Mouse (Mus musculus) B cell, adult 2 months (primary cell): ENCODE measurements around the gene Fstl1.

Experiments used
- DNase-seq, 2 experiments: peaks; one replicate each; pipeline ENCODE4 v3.0.0; 2022

Fstl1 gene

DNA sequence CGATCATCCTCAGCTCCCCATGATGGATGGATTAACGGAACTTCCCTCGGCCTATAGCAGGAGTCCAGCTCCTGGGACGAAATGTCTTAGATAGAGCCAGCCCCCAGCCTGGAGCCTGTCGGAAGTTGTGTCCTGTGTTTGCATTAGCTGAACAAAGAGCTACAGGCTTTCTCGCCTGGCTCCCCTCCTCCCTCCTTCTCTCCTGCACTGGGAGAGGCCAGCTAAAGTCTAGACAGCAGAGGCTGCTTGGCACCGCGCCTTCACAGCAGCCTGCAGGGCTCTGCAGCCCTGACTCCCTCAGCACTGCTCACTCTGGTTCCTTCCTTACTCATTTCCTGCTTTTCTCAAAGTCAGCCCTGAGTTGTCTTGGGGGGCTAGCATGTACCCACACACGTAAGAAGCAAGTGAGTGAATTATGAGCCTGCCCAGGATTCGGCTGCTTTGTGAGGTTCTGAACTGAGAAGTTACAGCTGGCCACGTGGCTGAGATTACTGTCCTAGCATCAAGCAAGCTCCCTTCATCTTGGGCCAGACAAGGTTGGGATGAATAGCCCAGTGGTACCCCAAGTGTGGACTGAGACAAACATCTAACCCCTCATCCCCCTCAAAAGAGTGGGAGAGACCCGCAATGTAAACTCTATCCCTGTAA is 11.8 kb downstream of the Fstl1 start:
- DNase-seq: no peak

DNA sequence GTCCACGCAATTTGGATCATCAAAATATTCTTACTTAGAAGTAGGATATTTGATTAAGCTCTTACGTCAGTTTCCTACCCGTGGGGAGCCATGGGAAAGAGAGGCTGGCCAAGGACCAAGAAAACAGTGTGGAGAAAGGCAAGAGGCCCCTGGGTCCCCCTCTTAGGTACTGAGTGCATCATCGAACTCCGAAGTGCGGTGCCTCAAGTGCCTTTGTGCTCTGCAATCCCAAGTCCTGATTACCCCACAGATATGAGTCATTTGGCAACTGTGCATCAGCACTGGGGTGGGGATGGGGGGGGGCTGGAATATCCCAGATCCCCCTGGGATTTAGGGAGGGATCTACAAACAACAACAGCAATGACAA is 12.3 kb downstream of the Fstl1 start:
- no peak for DNase-seq

DNA sequence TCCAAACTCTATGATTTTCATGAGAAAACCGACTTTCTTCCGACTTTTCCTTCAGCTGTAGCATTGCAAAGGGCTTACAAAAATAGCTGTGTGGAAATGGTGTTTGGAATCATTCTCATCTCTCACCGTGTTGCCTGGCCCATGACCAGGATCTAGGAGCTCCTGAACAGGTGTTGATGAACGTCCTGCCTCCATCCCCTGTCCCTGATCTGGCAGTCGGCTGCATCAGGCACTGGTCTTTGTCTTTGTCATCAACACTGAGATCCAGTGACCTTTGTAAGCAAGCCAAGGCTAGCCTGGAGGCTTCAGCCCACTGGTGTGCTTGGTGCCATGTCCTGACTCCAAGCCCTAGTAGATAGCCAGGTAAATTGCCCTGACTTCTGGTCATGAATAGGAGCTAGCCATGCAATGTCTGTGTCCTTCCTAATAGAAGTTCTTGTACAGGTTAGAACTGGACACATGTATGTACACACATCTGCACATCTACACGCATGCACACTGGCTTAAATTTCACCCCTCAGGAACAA is 12.8 kb downstream of the Fstl1 start:
- no peak for DNase-seq

DNA sequence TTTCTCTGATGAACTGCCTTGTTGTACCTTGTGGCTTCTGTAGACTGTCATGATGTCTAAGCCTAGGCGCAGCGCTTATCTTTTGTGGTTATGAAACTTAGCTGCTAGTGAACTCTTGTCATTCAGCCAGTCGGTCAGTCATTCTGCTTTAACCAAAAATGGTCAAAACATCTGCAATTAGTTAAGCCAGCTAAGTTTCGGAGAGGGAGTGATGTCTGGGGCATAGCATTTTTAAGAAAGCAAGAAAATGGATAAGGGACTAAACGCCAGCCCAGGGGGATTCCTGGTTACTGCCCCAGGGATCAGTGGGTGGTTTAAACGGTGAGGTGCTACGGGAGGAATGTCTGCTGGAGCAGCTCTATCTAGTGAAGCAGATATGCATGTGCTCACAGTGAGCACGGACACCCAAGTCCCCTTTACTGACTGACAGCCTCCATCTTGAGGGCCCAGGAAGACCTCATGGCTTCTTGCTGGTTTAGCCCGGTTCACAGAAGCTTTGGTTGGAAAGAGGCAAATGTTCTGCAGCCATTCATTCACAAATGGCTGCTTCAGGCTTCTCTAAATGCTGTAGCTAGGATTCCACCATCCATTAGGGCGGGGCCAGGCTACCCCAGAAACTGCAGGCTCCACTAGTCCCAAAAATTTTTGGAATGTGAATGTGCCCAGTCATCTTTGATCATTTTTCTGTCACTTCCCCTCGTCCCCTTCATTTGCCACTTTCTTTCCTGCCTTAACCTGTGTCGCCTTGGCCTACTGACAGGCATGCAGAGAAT is 13.5 kb downstream of the Fstl1 start:
- no peak for DNase-seq

DNA sequence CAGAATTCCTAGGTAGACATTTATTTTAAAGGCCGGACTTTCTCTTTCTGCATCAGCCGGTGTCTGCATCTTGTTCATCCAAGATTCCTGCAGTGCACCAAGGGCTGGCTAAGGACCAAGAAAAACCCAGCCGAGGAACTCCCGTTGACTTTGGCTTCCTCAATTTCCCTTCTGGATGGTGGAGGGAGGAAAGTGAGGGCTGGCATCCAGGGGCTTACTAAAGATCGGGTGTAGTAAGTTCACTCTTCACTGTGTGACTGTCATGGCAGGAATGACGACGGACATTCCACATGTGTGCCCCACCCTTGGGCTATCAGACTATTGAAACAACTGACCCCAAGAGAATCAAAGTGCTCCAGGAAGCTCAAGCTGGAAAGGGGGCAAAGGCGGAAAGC is 14.1 kb downstream of the Fstl1 start:
- no peak for DNase-seq

DNA sequence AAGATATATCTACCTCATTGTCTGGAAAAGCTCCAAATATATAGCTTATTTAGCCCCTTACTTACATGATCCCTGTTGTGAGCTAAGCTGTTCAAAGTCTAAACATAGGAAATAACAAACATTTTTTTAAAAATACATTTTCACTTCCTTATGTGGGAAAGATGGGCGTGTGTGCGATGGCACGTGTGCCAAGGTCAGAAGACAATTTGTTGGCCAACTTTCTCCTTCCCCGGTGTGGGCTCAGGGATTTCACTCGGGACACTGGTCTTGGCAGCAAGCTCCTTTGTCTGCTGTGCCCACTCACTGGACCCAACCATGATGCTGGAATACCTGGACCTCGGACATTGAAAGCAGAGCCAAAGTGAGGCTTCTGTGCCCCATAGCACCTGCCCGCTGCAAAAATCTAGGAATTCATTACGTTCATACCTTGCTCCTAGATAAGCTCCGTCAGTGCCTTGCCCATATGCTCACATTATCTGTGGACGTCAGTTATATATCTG is 19.0 kb downstream of the Fstl1 start:
- DNase-seq: no peak

DNA sequence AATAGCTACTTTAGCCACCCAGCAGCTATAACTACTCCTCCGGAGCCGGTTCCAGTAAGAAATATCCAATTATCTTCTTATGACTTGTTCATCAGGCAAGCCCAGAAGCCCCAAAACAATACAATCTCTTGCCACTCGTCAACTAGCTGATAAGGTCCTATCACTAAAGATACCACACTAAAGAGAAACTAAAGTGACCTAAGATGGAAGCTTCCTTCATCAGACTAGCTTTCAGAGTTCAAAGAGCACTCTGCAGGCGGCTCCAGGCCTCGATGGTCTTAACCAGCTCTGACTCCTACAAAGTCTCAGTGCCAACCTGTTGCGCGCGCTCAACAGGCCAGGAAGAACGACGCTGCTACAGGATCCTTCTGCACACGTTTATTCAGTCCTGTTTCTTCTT is 19.6 kb downstream of the Fstl1 start:
- DNase-seq: no peak

DNA sequence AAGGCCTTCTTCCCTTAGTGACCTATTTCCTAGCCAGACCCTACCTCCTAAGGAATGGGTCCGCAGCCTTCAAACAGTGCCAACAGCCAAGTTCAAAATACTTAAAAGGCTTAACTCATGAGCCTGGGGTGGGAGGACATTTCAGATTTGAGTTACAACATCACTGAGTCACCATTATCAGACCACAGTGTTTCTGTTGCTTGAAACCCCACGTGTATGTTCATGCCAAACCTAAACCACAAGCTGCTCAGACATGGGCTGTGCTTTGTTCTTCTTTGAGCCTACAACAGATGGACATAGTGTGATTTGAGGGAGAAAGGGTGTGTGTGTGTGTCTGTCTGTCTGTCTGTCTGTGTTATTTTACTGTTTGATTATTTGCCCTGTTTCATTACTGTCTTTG is 24.4 kb downstream of the Fstl1 start:
- no peak for DNase-seq

DNA sequence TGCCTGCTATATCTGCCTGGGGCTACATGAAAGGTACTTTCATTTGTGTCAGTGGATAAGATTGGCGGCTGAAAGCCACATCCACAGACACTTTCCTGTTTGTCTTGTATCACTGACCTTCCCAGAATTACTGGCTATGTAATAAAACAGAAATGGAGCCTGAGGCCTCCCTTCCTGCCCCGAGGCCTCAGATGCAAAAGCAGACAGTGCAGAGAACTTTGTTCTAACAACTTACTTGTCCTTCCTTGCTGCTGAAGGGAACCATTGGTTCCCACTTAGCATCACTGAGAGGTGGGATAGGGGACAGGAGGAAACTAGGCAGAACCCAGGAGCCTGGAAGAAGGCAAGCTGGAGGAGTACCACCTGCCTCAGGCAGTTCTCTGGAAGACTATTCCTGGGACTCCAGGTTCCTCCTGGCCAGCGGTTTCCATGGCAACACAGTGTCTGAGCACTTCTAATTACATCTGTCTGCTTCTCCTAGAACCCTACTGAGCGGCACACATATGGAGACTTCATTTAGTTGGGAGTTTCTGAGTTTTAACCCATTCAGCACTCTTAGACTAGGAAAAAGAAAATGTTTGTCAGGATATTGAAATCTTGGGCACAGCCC is 26.1 kb downstream of the Fstl1 start:
- no peak for DNase-seq

DNA sequence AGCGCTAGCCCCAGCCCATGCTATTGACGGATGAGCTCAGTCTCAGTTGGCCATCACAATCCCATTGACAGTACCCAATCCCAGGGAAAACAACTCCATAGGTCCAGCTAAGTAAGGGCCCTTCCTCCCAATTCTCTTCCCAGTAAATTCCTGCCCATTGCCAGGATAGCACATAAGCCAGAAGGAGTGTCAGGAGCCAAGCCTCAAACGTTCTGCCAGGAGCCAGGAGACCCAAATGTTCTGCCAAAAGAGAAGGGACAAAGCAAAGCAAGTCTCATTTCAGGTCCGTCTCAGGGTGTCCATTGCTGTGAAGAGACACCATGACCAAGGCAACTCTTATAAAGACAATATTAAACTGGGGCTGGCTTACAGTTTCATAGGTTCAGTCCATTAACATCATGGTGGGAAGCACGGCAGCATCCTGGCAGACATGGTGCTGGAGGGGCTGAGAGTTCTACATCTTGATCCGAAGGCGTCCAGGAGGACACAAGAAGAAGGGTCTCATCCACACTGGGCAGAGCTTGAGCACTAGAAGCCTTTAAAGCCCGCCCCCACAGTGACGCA is 26.8 kb downstream of the Fstl1 start:
- DNase-seq: no peak

DNA sequence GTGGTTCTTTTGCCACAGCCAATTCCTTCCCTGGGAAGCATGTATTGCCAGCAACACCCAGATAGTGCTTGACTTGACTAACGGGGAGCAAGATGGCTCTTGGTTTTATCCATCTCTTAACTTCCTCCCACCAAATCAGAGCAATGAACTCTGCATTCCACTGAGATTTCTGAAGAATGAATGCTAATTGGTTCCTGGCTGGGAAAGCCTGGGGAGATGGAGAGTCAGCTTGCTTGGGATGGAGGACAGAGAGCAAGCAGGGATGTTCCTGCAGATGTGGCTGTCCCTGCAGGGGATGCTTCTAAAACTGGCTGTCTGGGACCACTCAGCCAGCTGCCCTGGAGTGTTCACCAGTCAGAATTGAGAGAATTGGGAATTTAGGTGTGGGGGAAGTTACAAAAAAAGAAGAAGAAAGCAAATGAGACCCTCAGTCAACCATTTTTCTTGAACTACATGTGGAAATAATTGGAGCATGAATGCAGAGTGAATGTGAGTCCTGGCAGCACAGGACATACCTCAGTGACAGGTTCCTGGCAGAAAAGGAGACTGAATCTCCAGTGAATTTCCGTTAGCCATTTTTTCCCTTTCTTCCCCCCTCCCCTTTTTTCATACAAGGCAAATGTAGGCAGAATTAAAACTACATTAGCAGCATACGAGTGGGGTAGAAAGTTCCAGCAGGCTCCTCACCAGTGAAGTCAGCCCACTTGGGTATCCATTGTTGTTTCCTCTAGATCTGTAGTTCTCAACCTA is 29.2 kb downstream of the Fstl1 start:
- DNase-seq: no peak

DNA sequence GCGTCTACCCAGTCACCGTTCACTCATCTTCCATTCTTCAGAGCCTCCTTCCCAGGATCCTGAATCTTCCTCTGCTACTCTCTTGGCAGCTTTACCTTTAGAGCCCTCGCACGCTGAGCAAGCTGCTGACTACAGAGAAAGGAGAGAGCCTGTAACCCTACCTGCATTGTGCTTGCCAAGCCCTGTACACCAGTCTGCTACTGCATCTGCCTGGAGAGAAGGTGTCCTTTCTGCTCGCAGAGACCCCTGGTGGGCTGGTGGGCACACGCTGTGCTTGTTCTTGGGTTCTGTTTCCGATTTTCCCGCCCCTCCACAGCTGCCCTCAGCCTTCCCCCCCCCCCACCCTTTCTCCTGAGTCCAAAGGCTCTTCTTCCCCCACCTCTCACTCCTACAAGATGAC is 30.6 kb downstream of the Fstl1 start:
- no peak for DNase-seq

DNA sequence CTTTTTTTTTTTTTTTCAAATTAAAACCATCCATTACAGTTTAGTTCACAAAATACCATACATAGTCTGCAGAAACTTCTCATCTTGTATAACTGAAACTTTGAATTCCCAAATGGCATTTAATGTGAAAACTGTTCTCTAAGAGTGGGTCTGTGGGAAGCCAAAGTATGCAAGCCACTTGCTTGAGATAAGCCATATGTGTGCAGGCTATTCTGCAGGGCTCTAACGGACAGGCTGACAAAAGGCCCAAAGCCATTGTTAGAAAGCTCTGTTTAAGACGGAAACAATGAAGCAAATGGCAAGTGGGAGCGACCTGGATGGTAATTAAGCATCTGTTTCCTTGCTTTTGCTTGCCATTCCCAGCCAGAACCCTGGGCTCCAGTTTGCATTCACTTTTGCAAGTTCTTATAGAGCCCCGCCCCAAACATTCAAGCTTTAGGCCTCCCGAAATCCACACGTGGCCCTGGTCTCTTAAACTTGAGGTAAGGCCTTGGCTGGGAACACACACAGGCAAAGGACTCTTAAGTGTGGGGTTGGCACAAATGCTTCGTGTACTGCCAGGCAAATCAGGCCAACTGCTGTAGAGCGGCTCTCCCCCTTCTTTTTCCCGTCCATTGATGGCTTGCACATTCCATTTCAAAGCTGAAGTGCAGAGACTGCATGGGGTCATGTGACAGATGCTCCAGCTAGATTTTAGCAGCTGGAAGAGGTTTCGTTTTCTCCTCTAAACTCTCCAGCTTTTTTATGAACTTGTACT is 32.4 kb downstream of the Fstl1 start:
- DNase-seq: no peak

DNA sequence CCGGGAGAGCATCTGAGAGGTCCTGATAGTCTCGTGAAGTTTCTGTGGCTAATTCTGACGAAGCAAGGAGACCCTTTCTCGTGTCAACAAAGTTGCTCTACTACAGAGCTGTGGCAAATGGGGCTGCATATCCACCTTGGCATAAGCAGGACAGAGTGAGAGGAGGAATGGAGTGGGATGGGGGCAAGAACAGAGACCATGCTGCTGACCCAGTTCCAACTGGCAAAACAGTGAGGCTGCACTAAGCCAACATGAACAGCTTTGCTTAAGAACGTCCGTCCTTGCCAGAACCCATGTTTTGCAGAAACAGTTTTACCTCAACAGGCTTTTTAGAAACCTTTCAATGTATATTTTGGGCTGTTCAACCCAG is 32.9 kb downstream of the Fstl1 start:
- DNase-seq: no peak

DNA sequence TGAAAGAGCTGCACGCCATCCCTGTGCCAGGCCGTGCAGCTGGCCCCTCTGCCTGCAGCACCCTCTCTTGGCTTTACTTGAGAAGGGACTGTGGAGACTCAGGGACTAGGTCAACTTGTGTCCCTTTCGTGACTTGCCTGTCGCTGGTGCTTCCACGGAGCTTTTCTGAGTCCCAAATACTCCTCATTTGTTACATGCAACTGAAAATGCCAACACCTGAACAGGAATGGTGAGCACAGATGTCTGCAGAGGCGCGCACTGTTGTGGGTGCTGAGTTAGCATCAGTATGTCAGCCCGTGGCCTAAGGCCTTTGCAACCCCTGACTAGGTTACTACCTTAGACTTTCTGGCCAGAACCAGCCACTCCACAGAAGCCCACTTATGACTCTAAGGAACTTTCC is 35.2 kb downstream of the Fstl1 start:
- DNase-seq: no peak

DNA sequence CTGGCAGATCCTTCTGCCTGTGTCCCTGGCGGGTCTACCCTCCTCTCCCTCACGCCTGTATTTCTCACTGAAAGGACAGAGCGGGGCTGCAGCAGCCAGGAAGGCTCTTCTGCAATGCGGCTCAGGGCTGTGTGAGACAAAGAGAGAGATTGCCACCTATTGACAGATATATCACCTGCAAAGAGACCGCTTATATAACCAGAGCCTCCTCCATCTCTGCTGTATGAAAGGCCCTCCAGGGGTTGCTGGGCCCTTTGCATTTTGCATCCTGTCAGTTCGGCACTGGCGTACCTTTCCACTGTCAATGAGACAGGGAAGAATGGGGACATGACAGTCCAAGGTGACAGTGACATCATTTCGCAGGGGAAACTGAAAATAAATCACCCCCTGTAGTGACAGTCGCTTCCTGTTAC is 35.8 kb downstream of the Fstl1 start:
- peak; percentile 31 to 36 for DNase-seq

DNA sequence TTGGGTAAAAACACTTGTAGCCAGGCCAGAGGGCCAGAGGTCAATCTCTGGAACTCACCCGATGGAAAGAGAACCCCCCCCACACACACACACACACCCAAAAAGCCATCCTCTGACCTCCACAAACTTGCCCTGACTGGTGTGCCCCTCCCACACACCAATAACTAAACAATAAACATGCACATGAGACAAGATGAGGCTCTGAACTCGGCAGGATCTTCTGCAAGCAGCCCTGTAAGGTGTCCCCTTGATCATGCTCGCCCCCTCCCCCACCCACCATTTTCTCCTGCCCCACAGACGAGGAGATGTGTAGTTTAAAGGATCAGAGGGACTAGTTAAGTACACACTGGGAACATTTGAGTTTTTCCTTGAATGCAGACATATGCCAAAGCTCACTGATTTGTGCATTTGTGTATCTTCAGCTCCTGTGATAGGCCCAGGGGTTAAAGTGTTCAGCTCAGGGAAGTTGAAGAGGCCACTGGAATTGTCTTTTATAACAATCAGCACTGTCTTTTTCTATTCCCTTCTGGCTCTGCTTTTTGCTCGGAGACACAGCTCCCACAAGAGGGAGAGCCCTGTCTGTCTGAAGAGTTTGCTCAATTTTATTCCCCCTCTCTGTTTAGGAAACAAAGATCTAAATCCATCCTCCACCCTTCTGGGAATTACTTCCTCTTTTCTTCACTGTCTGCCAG is 37.2 kb downstream of the Fstl1 start:
- DNase-seq: no peak

DNA sequence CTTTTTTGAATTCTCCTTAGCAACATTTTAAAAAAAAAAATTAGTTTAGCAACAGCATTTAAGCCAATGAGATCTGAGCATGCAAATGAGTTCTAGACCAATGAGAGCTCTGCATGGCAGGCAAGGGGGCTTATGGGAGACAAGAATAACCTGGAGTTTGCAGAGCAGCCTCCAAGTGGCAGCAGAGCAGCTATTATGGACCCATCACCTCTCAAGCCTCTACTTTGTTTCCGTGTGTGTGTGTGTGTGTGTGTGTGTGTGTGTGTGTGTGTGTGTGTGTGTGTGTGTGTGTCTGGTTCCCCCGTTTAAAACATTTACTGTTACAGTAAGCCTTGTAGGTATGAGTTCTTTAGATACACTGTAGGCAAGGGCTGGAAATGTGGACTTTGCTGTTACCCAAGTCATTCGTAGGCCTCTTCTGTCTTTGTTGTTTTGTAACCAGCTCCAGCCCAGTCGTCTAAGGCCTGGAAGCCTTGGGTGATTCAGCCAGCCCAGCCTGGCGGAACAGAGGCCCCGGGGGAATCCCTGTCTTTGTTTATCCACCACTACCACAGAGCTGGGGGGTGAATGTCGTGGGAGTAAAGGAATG is 37.8 kb downstream of the Fstl1 start:
- DNase-seq: peak; percentile 59

DNA sequence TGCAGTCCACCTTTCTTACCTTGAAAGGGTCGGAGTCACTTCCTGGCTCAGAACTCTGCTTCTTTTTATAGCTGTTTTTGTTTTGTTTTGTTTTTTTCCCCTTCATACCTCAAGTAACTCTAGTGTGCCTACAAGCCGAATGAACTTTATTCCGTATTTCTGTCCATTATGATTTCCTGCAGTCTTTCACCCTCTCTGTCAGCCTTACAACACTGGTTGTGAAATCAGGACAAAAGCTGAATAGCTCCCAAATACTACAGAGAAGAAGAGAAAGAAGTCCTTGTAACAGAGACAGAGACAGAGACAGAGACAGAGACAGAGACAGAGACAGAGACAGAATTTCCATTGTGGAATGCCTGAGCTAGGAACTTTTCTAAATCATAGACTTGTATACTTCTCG is 41.3 kb downstream of the Fstl1 start:
- DNase-seq: no peak

DNA sequence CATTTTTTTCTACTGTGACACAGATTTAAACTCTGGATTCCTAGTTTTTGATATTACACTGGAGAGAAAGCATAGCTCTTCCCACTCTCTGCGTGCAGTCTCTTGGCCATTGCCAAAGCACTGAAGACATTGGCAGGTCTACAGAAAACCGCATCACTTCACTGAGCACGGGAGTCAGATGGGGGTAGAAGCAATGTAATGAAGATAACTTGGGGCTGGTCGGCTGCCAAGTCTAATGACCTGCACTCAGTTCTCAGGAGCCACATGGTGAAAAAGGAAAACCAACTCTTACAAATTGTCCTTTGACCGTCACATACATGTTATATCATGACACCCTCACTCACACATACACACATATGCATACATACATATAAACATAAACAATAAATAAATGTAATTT is 47.3 kb downstream of the Fstl1 start:
- no peak for DNase-seq
